Mouse (Mus musculus) ES-E14 (cell line): ENCODE measurements at regions not wholly inside any gene's neighbourhood (a gene's known extent, or its start where the extent isn't known, plus 50 kb on each side); places are given as distances from the start of the nearest gene placed in this dataset.

Experiments used
- CHD2 ChIP-seq: IDR thresholded peaks from 2 replicates; pipeline ENCODE4 v1.6.1; 2014; ENCODE audit warnings: mild to moderate bottlenecking, low read depth, low read length, inconsistent platforms
- HCFC1 ChIP-seq: IDR thresholded peaks from 2 replicates; pipeline ENCODE4 v1.6.1; 2012; ENCODE audit warnings: low read length, inconsistent platforms, borderline replicate concordance; ENCODE audit not compliant: insufficient read depth
- MAFK ChIP-seq: IDR thresholded peaks from 2 replicates; pipeline ENCODE4 v1.6.1; 2014; ENCODE audit warnings: mild to moderate bottlenecking, low read depth, low read length, inconsistent platforms; ENCODE audit not compliant: insufficient read depth
- ZC3H11A ChIP-seq: IDR thresholded peaks from 2 replicates; pipeline ENCODE4 v1.6.1; 2012; ENCODE audit warnings: low read depth, mild to moderate bottlenecking, inconsistent platforms, low read length, borderline replicate concordance
- ZNF384 ChIP-seq: IDR thresholded peaks from 2 replicates; pipeline ENCODE4 v1.6.1; 2012; ENCODE audit warnings: low read depth, low read length, inconsistent platforms

DNA sequence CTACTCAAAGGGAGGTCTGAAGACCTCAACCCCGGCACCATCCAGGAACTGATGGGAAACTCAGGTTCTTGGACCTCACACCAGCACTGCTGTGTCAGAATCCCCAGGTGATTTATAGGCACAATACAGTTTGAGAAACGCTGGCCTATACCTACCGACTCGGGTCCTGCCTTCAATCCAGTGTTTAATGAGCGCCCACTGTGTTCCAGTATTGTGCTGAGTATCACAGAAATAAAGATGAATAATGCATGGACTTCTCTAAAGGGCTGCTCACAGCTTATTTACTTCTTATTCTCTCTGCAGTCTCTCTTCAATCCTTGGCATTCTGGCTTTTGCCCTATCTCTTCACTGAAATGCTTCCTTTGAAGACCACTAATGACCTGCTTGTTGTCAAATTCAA lies 146.8 kb upstream of the 9630041A04Rik start:
- TF ChIP-seq MAFK: no peak
- TF ChIP-seq CHD2: no peak
- no peak for TF ChIP-seq ZC3H11A
- no peak for TF ChIP-seq HCFC1
- TF ChIP-seq ZNF384: no peak
